Mouse (Mus musculus) brain, adult 2 months (tissue): ENCODE measurements around the gene Sirt5.
A peak's percentile ranks its signal among the peaks of the same experiment; 100 is the strongest.

Experiments
- DNase-seq: peaks from one replicate; pipeline ENCODE4 v3.0.0; 2011; ENCODE audit warnings: low read depth, low spot score

Sirt5 gene

GRCm38 (mm10) chr13:43374205-43374604, 8.9 kb downstream of the Sirt5 start:
- DNase-seq = no peak

- no peak for DNase-seq
Observed at GRCm38 (mm10) chr13:43374918-43375432, 9.7 kb downstream of the Sirt5 start.

GRCm38 (mm10) chr13:43379989-43380388, 14.7 kb downstream of the Sirt5 start:
- no peak for DNase-seq

GRCm38 (mm10) chr13:43385321-43385720, 20.0 kb downstream of the Sirt5 start:
- no peak for DNase-seq

GRCm38 (mm10) chr13:43397700-43398296, 32.5 kb downstream of the Sirt5 start:
- DNase-seq = no peak

GRCm38 (mm10) chr13:43398297-43399080, 33.2 kb downstream of the Sirt5 start, which contains the start of gene Nol7:
Nol7 (plus strand) TSS chr13:43398390.
- DNase-seq = peak; percentile 98

GRCm38 (mm10) chr13:43399576-43399975, 34.3 kb downstream of the Sirt5 start:
- DNase-seq = no peak

- DNase-seq = peak; percentile 62
Observed at GRCm38 (mm10) chr13:43412311-43412710, 47.0 kb downstream of the Sirt5 start.

GRCm38 (mm10) chr13:43413611-43414010, 48.3 kb downstream of the Sirt5 start:
- DNase-seq = no peak

GRCm38 (mm10) chr13:43415249-43415648, 50.0 kb downstream of the Sirt5 start:
- DNase-seq = no peak

- no peak for DNase-seq
Observed at GRCm38 (mm10) chr13:43428436-43428835, 63.1 kb downstream of the Sirt5 start.

GRCm38 (mm10) chr13:43433395-43433794, 68.1 kb downstream of the Sirt5 start:
- DNase-seq = no peak

- DNase-seq = no peak
Observed at GRCm38 (mm10) chr13:43440376-43440775, 75.1 kb downstream of the Sirt5 start.

- no peak for DNase-seq
Observed at GRCm38 (mm10) chr13:43442551-43442950, 77.3 kb downstream of the Sirt5 start.

GRCm38 (mm10) chr13:43443706-43444105, 78.4 kb downstream of the Sirt5 start:
- no peak for DNase-seq

- DNase-seq = no peak
Observed at GRCm38 (mm10) chr13:43444717-43445116, 79.4 kb downstream of the Sirt5 start.
